Mouse (Mus musculus) hindbrain, embryonic 10.5 days (tissue): ENCODE measurements around the gene Dgkh. TPM values are rescaled to one million over a fixed set of nuclear protein-coding genes. Genes with fewer than 3 reads are reported as not detected.
A peak's percentile ranks its signal among the peaks of the same experiment; 100 is the strongest.

Source experiments
- DNase-seq: peaks from one replicate; pipeline ENCODE4 v3.0.0-alpha.2; 2017; ENCODE audit warnings: low spot score
- H3K27ac ChIP-seq: fragments of 300-500 bp; sonication (generic); 2 replicates; pipeline ENCODE4 v1.5.1; 2016; ENCODE audit warnings: mild to moderate bottlenecking, moderate library complexity
- H3K27me3 ChIP-seq: fragments of 300-500 bp; sonication (generic); 2 replicates; pipeline ENCODE4 v1.6.1; 2016; ENCODE audit warnings: mild to moderate bottlenecking; ENCODE audit not compliant: poor library complexity, insufficient read depth, severe bottlenecking
- H3K36me3 ChIP-seq: fragments of 300-500 bp; sonication (generic); 2 replicates; pipeline ENCODE4 v1.6.1; 2016; ENCODE audit warnings: mild to moderate bottlenecking, moderate library complexity
- H3K4me1 ChIP-seq: fragments of 300-500 bp; sonication (generic); replicated peaks from 2 replicates; pipeline ENCODE4 v1.6.1; 2016; ENCODE audit warnings: mild to moderate bottlenecking
- H3K4me3 ChIP-seq: fragments of 300-500 bp; sonication (generic); 2 replicates; pipeline ENCODE4 v1.5.1; 2016; ENCODE audit warnings: mild to moderate bottlenecking, moderate library complexity
- H3K9me3 ChIP-seq: fragments of 300-500 bp; sonication (generic); 2 replicates; pipeline ENCODE4 v1.6.1; 2016; ENCODE audit warnings: mild to moderate bottlenecking, moderate library complexity
- WGBS: fragments of 180-500 bp; shearing (Covaris S2); methylation state at CpG from one replicate; pipeline ENCODE4 v1.1.7; 2016; 5-methylcytosine and 5-hydroxymethylcytosine counted together
- polyA plus RNA-seq: library from polyadenylated mRNA; unstranded; fragments of >200 nt; fragmentation: Nextera tagmentation; extraction: Ambion mirVana; gene quantifications from 2 replicates; pipeline ENCODE4 v1.2.1, GENCODE M21; 2016

Gene Dgkh
- polyA plus RNA-seq, 1 experiment from 2014 or later = 0.88 TPM

- no peak for DNase-seq
- WGBS = 90% methylated on average over 9 of the region's 9 CpGs
- no peaks in the 10 kb centered on the region for H3K9me3 ChIP-seq
- H3K27me3 ChIP-seq = no peaks in the 10 kb centered on the region
- H3K4me3 ChIP-seq = no peak overlapping the region
- no peaks in the 10 kb centered on the region for H3K36me3 ChIP-seq
- H3K27ac ChIP-seq = no peak overlapping the region
- peaks cover 8% of the 10 kb centered on the region; the same call in 1 of the 2 replicates for H3K4me1 ChIP-seq
Observed at GRCm38 (mm10) chr14:78689950-78690349, 42.6 kb downstream of the Dgkh start.

DNA sequence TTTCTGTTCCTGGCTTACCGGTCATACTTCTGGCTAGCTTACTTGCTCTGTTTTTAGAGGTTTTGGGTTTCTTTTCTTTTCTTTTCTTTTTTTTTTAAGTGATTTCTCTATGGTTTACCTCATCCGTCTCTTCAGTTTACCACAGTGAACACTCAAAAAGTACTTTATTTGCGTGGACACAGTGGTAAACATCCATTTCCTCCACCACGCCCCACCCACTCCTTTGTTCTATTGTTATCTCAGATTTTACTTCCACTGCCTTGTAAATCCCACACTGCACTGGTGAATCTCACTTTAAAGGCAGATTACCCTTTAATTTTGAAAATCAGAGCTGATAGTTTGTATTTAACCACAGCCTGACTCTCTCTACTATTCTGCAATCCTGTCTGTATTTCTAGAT is 44.9 kb downstream of the Dgkh start:
- no peak overlapping the region for H3K4me3 ChIP-seq
- no peak overlapping the region for H3K27ac ChIP-seq
- H3K9me3 ChIP-seq = no peaks in the 10 kb centered on the region
- H3K36me3 ChIP-seq = no peaks in the 10 kb centered on the region
- H3K4me1 ChIP-seq = peaks cover 8% of the 10 kb centered on the region; the same call in 1 of the 2 replicates
- 79% methylated on average over 4 of the region's 4 CpGs for WGBS
- no peak for DNase-seq
- H3K27me3 ChIP-seq = no peaks in the 10 kb centered on the region

- 89% methylated on average over 6 of the region's 6 CpGs for WGBS
- Histone ChIP-seq H3K4me1 (peaks cover 3% of the 10 kb centered on the region; the same call in 1 of the 2 replicates), H3K27ac (no peak overlapping the region), H3K9me3 (no peaks in the 10 kb centered on the region), H3K4me3 (no peak overlapping the region), H3K36me3 (no peaks in the 10 kb centered on the region), H3K27me3 (no peaks in the 10 kb centered on the region)
- DNase-seq = no peak
Observed at GRCm38 (mm10) chr14:78686701-78687100, 45.9 kb downstream of the Dgkh start.

DNA sequence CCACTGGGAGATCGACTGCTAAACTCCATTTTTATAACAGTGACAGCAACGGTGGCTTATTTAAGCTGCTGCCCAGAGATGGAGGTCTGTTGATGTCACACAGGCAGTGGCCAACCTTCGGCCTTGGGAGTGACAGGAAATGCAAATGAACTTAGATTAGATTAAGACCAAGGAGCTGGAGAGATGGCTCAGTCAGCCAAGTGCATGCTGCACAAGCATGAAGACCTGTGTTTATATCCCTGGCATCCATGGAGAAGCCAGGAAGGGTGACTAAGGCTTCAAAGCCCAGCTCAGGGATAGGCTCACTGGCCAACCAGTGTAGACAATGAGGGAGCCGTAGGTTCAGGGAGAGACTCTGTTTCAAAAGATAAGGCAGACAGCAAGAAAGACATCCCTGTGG is 48.4 kb downstream of the Dgkh start:
- Histone ChIP-seq H3K27me3 (no peaks in the 10 kb centered on the region), H3K36me3 (no peaks in the 10 kb centered on the region), H3K27ac (no peak overlapping the region), H3K4me3 (no peak overlapping the region), H3K4me1 (peaks cover 3% of the 10 kb centered on the region; the same call in 1 of the 2 replicates), H3K9me3 (no peaks in the 10 kb centered on the region)
- DNase-seq = no peak
- WGBS = 82% methylated on average over 4 of the region's 4 CpGs

GRCm38 (mm10) chr14:78678981-78679380 is 53.6 kb downstream of the Dgkh start:
- no peak for DNase-seq
- H3K27ac ChIP-seq = no peak overlapping the region
- H3K36me3 ChIP-seq = no peaks in the 10 kb centered on the region
- H3K4me3 ChIP-seq = no peak overlapping the region
- no peaks in the 10 kb centered on the region for H3K27me3 ChIP-seq
- 78% methylated on average over 3 of the region's 3 CpGs for WGBS
- H3K9me3 ChIP-seq = no peaks in the 10 kb centered on the region
- H3K4me1 ChIP-seq = peaks cover 13% of the 10 kb centered on the region; the same call in 1 of the 2 replicates

- WGBS = 31% methylated on average over 7 of the region's 7 CpGs
- Histone ChIP-seq H3K27me3 (no peaks in the 10 kb centered on the region), H3K4me3 (no peak overlapping the region), H3K27ac (no peak overlapping the region), H3K36me3 (no peaks in the 10 kb centered on the region), H3K4me1 (peaks cover 13% of the 10 kb centered on the region; the same call in 1 of the 2 replicates), H3K9me3 (no peaks in the 10 kb centered on the region)
- peak; percentile 15 for DNase-seq
Observed at GRCm38 (mm10) chr14:78677852-78678588, 54.6 kb downstream of the Dgkh start.

- no peaks in the 10 kb centered on the region for H3K27me3 ChIP-seq
- DNase-seq = no peak
- H3K4me1 ChIP-seq = peaks cover 13% of the 10 kb centered on the region; the same call in 1 of the 2 replicates
- 77% methylated on average over 6 of the region's 6 CpGs for WGBS
- no peaks in the 10 kb centered on the region for H3K36me3 ChIP-seq
- H3K9me3 ChIP-seq = no peaks in the 10 kb centered on the region
- H3K27ac ChIP-seq = no peak overlapping the region
- no peak overlapping the region for H3K4me3 ChIP-seq
Observed at GRCm38 (mm10) chr14:78676457-78676856, 56.1 kb downstream of the Dgkh start.

DNA sequence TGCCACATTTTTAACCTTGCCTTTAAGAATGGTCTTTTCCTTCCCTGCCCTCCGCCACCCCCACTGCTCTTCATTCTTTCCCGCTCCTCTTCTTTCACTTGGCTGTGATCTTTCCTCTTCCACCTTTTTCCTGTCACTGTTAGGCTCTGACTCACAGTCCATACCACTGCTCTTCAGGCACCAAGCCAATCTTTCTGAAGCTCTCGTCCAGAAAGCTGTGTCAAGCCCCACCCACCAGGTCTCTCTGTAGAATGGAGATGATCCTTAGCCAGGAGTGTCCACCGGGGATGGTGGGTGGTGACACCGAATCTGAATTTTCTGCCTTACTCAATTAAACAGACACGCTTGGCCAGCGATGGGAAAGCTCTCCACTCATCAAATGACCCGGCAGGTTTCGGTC is 58.0 kb downstream of the Dgkh start:
- Histone ChIP-seq H3K9me3 (no peaks in the 10 kb centered on the region), H3K4me1 (peaks cover 13% of the 10 kb centered on the region; the same call in 1 of the 2 replicates), H3K27ac (no peak overlapping the region), H3K27me3 (no peaks in the 10 kb centered on the region), H3K36me3 (no peaks in the 10 kb centered on the region), H3K4me3 (no peak overlapping the region)
- WGBS = 84% methylated on average over 9 of the region's 9 CpGs
- DNase-seq = no peak

DNA sequence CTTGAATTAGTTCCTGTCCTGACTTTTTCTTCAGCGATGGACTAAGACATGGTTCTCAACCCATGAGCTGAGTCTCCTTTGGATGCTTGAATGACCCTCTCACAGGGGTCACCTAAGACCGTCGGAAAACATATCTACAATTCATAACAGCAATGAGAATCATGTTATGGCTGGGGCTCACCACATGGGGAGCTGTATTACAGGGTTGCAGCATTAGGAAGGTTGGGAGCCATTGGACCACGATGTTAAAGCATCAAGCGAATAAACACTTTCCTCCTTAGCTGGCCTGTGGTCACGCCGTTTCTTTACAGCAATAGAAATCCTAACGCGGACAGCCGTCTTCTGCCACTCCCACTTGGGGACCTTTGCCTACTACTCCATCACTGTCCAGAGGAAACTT is 62.6 kb downstream of the Dgkh start:
- WGBS = 81% methylated on average over 10 of the region's 10 CpGs
- no peaks in the 10 kb centered on the region for H3K27me3 ChIP-seq
- H3K4me1 ChIP-seq = no peaks in the 10 kb centered on the region
- H3K27ac ChIP-seq = no peak overlapping the region
- H3K36me3 ChIP-seq = no peaks in the 10 kb centered on the region
- no peak overlapping the region for H3K4me3 ChIP-seq
- H3K9me3 ChIP-seq = no peaks in the 10 kb centered on the region
- DNase-seq = no peak

GRCm38 (mm10) chr14:78668291-78668690 is 64.3 kb downstream of the Dgkh start:
- Histone ChIP-seq H3K4me1 (no peaks in the 10 kb centered on the region), H3K27me3 (no peaks in the 10 kb centered on the region), H3K36me3 (no peaks in the 10 kb centered on the region), H3K4me3 (no peak overlapping the region), H3K27ac (no peak overlapping the region), H3K9me3 (no peaks in the 10 kb centered on the region)
- peak; percentile 72 for DNase-seq
- 24% methylated on average over 6 of the region's 6 CpGs for WGBS

- WGBS = 65% methylated on average over 5 of the region's 5 CpGs
- no peak overlapping the region for H3K4me3 ChIP-seq
- no peak overlapping the region for H3K27ac ChIP-seq
- H3K9me3 ChIP-seq = no peaks in the 10 kb centered on the region
- no peaks in the 10 kb centered on the region for H3K27me3 ChIP-seq
- H3K36me3 ChIP-seq = no peaks in the 10 kb centered on the region
- no peaks in the 10 kb centered on the region for H3K4me1 ChIP-seq
- no peak for DNase-seq
Observed at GRCm38 (mm10) chr14:78667763-78668162, 64.8 kb downstream of the Dgkh start.

DNA sequence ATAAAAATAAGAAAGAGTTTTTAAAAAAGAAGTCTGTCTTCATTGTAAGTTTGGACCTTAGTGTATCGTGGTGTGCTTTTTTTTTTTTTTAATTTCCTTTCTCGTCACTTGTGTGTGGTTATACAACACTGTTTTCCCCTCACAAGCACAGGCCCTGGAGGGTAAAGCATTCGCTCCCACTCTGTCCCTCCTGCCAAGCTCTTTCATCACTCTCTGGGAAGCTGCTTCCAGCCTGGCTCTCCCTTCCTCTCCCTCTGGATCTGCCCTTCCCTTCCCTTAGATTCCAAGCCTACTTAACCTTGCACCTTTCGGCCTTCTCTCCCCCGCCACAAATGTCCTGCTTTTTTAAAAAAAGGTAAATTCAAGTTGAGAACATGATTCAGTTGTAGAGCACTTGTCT is 69.9 kb downstream of the Dgkh start:
- no peaks in the 10 kb centered on the region for H3K27me3 ChIP-seq
- DNase-seq = no peak
- H3K27ac ChIP-seq = no peak overlapping the region
- H3K4me1 ChIP-seq = no peaks in the 10 kb centered on the region
- H3K9me3 ChIP-seq = peaks cover 14% of the 10 kb centered on the region
- peaks cover 4% of the 10 kb centered on the region; the same call in 1 of the 2 replicates for H3K36me3 ChIP-seq
- WGBS = 81% methylated on average over 5 of the region's 5 CpGs
- H3K4me3 ChIP-seq = no peak overlapping the region

DNA sequence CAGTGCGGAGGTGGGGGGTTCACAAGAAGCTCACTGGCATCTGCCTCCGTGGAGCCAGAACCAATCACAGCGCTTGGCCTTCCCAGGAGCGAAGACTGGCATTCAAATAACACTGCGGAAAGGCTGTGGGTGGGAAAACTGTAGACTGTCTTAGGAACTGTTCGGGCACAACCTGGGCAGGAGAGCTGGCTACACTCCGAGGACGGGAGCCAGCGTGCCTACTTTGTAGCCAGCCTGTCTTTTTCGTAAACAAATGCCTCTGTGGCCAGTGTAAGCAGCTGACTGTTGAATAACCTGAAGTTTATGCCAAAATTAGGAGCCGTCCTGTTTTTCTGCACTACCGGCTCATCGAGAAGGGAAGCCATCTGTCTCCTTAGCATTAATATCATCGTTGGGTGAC is 71.1 kb downstream of the Dgkh start:
- Histone ChIP-seq H3K27me3 (no peaks in the 10 kb centered on the region), H3K27ac (no peak overlapping the region), H3K9me3 (peaks cover 14% of the 10 kb centered on the region), H3K4me1 (no peaks in the 10 kb centered on the region), H3K36me3 (peaks cover 4% of the 10 kb centered on the region; the same call in 1 of the 2 replicates), H3K4me3 (no peak overlapping the region)
- DNase-seq = no peak
- WGBS = 96% methylated on average over 14 of the region's 14 CpGs
